ENCODE assay signal across 14 mouse cellular contexts in genomic region chr13:52233971-52234370, GRCm38 (mm10).
DNase-seq lines count a peak whose midpoint lies in the region; ATAC-seq lines count a peak whose summit lies in the region.
"Had no signal": no experiment of that assay in that cellular context is flagged by ENCODE, and none has a peak within 500 bp of the region (broad histone marks: within the 10 kb centered on the region; RNA-seq: fewer than 3 reads in every experiment).

No protein-coding gene starts in this region.

- 72% methylated on average over 5 of the region's 5 CpGs for WGBS in heart, embryonic 10.5 days
- WGBS in hindbrain, embryonic 10.5 days: 80% methylated on average over 5 of the region's 5 CpGs

- H3K4me1 ChIP-seq in heart, embryonic 10.5 days: peaks cover 12% of the 10 kb centered on the region; the same call in 1 of the 2 replicates
- H3K4me1 ChIP-seq in hindbrain, embryonic 10.5 days (replicated peaks): 0 out of 2 replicates have a peak, but pooled peaks cover 5% of the 10 kb centered on the region

- no peaks in the 10 kb centered on the region for H3K36me3 ChIP-seq in heart, embryonic 10.5 days
- no peaks in the 10 kb centered on the region for H3K36me3 ChIP-seq in hindbrain, embryonic 10.5 days
- H3K36me3 ChIP-seq: hindbrain, embryonic 15.5 days; liver, embryonic 12.5 days had no signal

- no peak for ATAC-seq in inflammation-experienced regulatory T-cells, adult 6 months
- ATAC-seq: liver, embryonic 12.5 days; Patski had no signal

- no peaks in the 10 kb centered on the region for H3K9me3 ChIP-seq in heart, embryonic 10.5 days
- H3K9me3 ChIP-seq in hindbrain, embryonic 10.5 days: no peaks in the 10 kb centered on the region
- H3K9me3 ChIP-seq: hindbrain, embryonic 15.5 days; liver, embryonic 12.5 days had no signal

- no peak overlapping the region for H3K27ac ChIP-seq in heart, embryonic 10.5 days
- no peak overlapping the region for H3K27ac ChIP-seq in hindbrain, embryonic 10.5 days
- H3K27ac ChIP-seq: hindbrain, embryonic 15.5 days; liver, embryonic 12.5 days had no signal

- no peaks in the 10 kb centered on the region for H3K27me3 ChIP-seq in heart, embryonic 10.5 days (ENCODE audit: insufficient read depth, poor library complexity, severe bottlenecking)
- no peaks in the 10 kb centered on the region for H3K27me3 ChIP-seq in hindbrain, embryonic 10.5 days (ENCODE audit: insufficient read depth, poor library complexity, severe bottlenecking)
- H3K27me3 ChIP-seq: hindbrain, embryonic 15.5 days; liver, embryonic 12.5 days; Patski had no signal

- no peak overlapping the region for H3K4me3 ChIP-seq in heart, embryonic 10.5 days
- no peak overlapping the region for H3K4me3 ChIP-seq in hindbrain, embryonic 10.5 days
- H3K4me3 ChIP-seq: hindbrain, embryonic 15.5 days; liver, embryonic 12.5 days had no signal

- DNase-seq in heart, adult 11 months: peak; percentile 95
- no peak for DNase-seq in heart, embryonic 10.5 days (ENCODE audit: low spot score)
- peak; percentile 25 for DNase-seq in right cerebral cortex, postnatal 25 days
- no peak for DNase-seq in right cerebral cortex, postnatal 36 days (ENCODE audit: low spot score in 2 of 2)
- DNase-seq in heart, adult 8-10 months (ENCODE audit: low spot score): peak; percentile 61
- DNase-seq in hindbrain, embryonic 10.5 days (ENCODE audit: low spot score): no peak
- no peak for DNase-seq in layer of hippocampus, postnatal 25 days (ENCODE audit: extremely low spot score in 1 of 2, low spot score in 1 of 2)
- DNase-seq: cerebellum, adult 2 months; kidney, adult 8-10 months; thymus, postnatal 14 days had no signal

Comparison
In these comparisons a context has a peak if more than half of its experiments do, and no peak if none do; other contexts are left out.
1. DNase-seq: peak in heart, adult 11 months (single experiment), right cerebral cortex, postnatal 25 days (single experiment) and heart, adult 8-10 months (single experiment); none in heart, embryonic 10.5 days (single experiment), right cerebral cortex, postnatal 36 days (0 of 2), hindbrain, embryonic 10.5 days (single experiment) and layer of hippocampus, postnatal 25 days (0 of 2).